Mouse (Mus musculus): ENCODE measurements at regions not wholly inside any gene's neighbourhood (a gene's known extent, or its start where the extent isn't known, plus 50 kb on each side); places are given as distances from the start of the nearest gene placed in this dataset.

DNA sequence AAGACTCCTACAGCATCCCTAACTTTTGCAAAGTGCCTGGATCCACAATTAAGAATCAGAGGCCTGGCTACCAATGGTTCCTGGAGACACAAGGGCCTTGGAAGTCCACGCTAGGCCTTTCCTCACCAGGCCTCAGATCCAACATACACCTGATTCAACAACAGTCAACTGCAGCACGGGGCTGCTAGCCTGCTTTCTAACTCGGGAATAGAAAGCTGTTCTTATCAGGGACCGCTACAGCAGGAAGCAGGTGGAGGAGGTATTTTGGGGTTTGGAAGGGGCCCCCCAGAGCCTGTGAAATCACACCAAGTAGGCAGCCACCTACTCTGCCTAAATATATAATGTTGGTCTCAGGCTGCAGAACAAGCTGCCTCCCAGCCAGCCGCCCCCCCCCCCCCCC is 111.1 kb downstream of the Olfm1 start:
- TF ChIP-seq CTCF (IDR thresholded peaks at IDR 0.05; ENCODE audit: control insufficient read depth, insufficient read depth, insufficient read length) (no peak), MYOD1 (IDR thresholded peaks at IDR 0.05; ENCODE audit: control insufficient read depth, insufficient read length, low read depth) (no peak), USF1 (IDR thresholded peaks at IDR 0.05; ENCODE audit: low read depth) (no peak), MYOG (IDR thresholded peaks at IDR 0.05; ENCODE audit: control insufficient read depth, extremely low read depth, insufficient read length) (no peak)
